Mouse (Mus musculus) megakaryocyte, adult 5-6 weeks (primary cell): ENCODE results near the gene Slc25a22. TPM values are rescaled to one million over a fixed set of nuclear protein-coding genes. Genes with fewer than 3 reads are reported as not detected.

ENCODE experiments used
- ATAC-seq: 2 replicates; pipeline ENCODE4 v1.8.0; 2016; ENCODE audit warnings: mild to moderate bottlenecking, inconsistent platforms; ENCODE audit not compliant: poor library complexity, severe bottlenecking
- total RNA-seq, 2 experiments: library from RNA; stranded (forward) in 1 of 2; stranded (reverse) in 1 of 2; fragments of 153-499, 151-499 nt in 1 of 2; fragments of 221-1000, 200-1000 nt in 1 of 2; gene quantifications; 2 replicates each; pipeline versions ENCODE4 v1.2.3 to v1.2.4; 2015 to 2017

Slc25a22 gene
- total RNA-seq, 2 experiments from 2014 or later: 3.2 to 14.6 TPM

- ATAC-seq: no peak
Observed at GRCm38 (mm10) chr7:141387807-141388486, 49.7 kb downstream of the Slc25a22 start.

- peak; percentile 70 for ATAC-seq
Observed at GRCm38 (mm10) chr7:141381068-141381835, 56.4 kb downstream of the Slc25a22 start.

Other genes starting within 250 kb of the Slc25a22 start
- gene Hras, start 243.9 kb downstream of the Slc25a22 start, total RNA-seq (2015): 29.0 and 40.0 TPM in 2 replicates
- 20.7 and 27.1 TPM in 2 replicates for gene Hras, start 243.9 kb downstream of the Slc25a22 start, total RNA-seq (2017)
- gene Lrrc56, start 243.7 kb downstream of the Slc25a22 start, total RNA-seq (2015): 2.1 and 2.2 TPM in 2 replicates
- gene Lrrc56, start 243.7 kb downstream of the Slc25a22 start, total RNA-seq (2017): 1.3 and 4.3 TPM in 2 replicates
- 0.36 TPM in 1 of 2 replicates, not detected in the other for gene Lmntd2, start 223.8 kb downstream of the Slc25a22 start, total RNA-seq (2015)
- 0.04 TPM in 1 of 2 replicates, not detected in the other for gene Lmntd2, start 223.8 kb downstream of the Slc25a22 start, total RNA-seq (2017)
- gene Rassf7, start 222.0 kb downstream of the Slc25a22 start, total RNA-seq (2015): 3.9 and 4.1 TPM in 2 replicates
- gene Rassf7, start 222.0 kb downstream of the Slc25a22 start, total RNA-seq (2017): 2.2 and 4.1 TPM in 2 replicates
- 42.8 and 48.9 TPM in 2 replicates for gene Phrf1, start 209.1 kb downstream of the Slc25a22 start, total RNA-seq (2015)
- gene Phrf1, start 209.1 kb downstream of the Slc25a22 start, total RNA-seq (2017): 48.7 and 63.5 TPM in 2 replicates
- gene Irf7, start 171.4 kb downstream of the Slc25a22 start, total RNA-seq (2015): 42.6 and 50.5 TPM in 2 replicates
- gene Irf7, start 171.4 kb downstream of the Slc25a22 start, total RNA-seq (2017): 60.6 and 65.6 TPM in 2 replicates
- not detected in 2 replicates for gene Cdhr5, start 161.1 kb downstream of the Slc25a22 start, total RNA-seq (2015)
- gene Cdhr5, start 161.1 kb downstream of the Slc25a22 start, total RNA-seq (2017): not detected in 2 replicates
- gene Sct, start 158.8 kb downstream of the Slc25a22 start, total RNA-seq (2015): not detected in 2 replicates
- gene Sct, start 158.8 kb downstream of the Slc25a22 start, total RNA-seq (2017): not detected in 2 replicates
- gene Drd4, start 145.9 kb downstream of the Slc25a22 start, total RNA-seq (2015): not detected in 2 replicates
- not detected in 2 replicates for gene Drd4, start 145.9 kb downstream of the Slc25a22 start, total RNA-seq (2017)
- gene Deaf1, start 110.2 kb downstream of the Slc25a22 start, total RNA-seq (2015): 36.1 and 36.5 TPM in 2 replicates
- gene Deaf1, start 110.2 kb downstream of the Slc25a22 start, total RNA-seq (2017): 11.4 and 14.6 TPM in 2 replicates
- 11.8 and 12.0 TPM in 2 replicates for gene Tmem80, start 110.2 kb downstream of the Slc25a22 start, total RNA-seq (2015)
- gene Tmem80, start 110.2 kb downstream of the Slc25a22 start, total RNA-seq (2017): 6.0 and 8.7 TPM in 2 replicates
- not detected in 2 replicates for gene Eps8l2, start 99.0 kb downstream of the Slc25a22 start, total RNA-seq (2015)
- gene Eps8l2, start 99.0 kb downstream of the Slc25a22 start, total RNA-seq (2017): not detected in 2 replicates
- gene Taldo1, start 45.7 kb downstream of the Slc25a22 start, total RNA-seq (2015): 197 and 213 TPM in 2 replicates
- gene Taldo1, start 45.7 kb downstream of the Slc25a22 start, total RNA-seq (2017): 795 and 884 TPM in 2 replicates
- gene Gatd1, start 23.8 kb downstream of the Slc25a22 start, total RNA-seq (2015): 22.8 and 26.4 TPM in 2 replicates
- gene Gatd1, start 23.8 kb downstream of the Slc25a22 start, total RNA-seq (2017): 12.9 and 13.1 TPM in 2 replicates
- gene Cend1, start 8.4 kb downstream of the Slc25a22 start, total RNA-seq (2015): 0.18 TPM in 1 of 2 replicates, not detected in the other
- not detected in 2 replicates for gene Cend1, start 8.4 kb downstream of the Slc25a22 start, total RNA-seq (2017)
- gene Pidd1, start 6.1 kb upstream of the Slc25a22 start, total RNA-seq (2015): 7.1 and 8.1 TPM in 2 replicates
- 6.1 and 10.5 TPM in 2 replicates for gene Pidd1, start 6.1 kb upstream of the Slc25a22 start, total RNA-seq (2017)
- gene Rplp2, start 9.5 kb upstream of the Slc25a22 start, total RNA-seq (2015): 1,660 and 1,825 TPM in 2 replicates
- 1,271 and 1,459 TPM in 2 replicates for gene Rplp2, start 9.5 kb upstream of the Slc25a22 start, total RNA-seq (2017)
- gene Pnpla2, start 17.3 kb upstream of the Slc25a22 start, total RNA-seq (2015): 31.2 and 34.5 TPM in 2 replicates
- gene Pnpla2, start 17.3 kb upstream of the Slc25a22 start, total RNA-seq (2017): 9.1 and 12.3 TPM in 2 replicates
- gene Cracr2b, start 23.2 kb upstream of the Slc25a22 start, total RNA-seq (2015): 1.6 and 1.8 TPM in 2 replicates
- gene Cracr2b, start 23.2 kb upstream of the Slc25a22 start, total RNA-seq (2017): 1.5 and 2.0 TPM in 2 replicates
- gene Cd151, start 29.5 kb upstream of the Slc25a22 start, total RNA-seq (2015): 13.3 and 16.8 TPM in 2 replicates
- gene Cd151, start 29.5 kb upstream of the Slc25a22 start, total RNA-seq (2017): 21.6 and 26.4 TPM in 2 replicates
- gene Polr2l, start 37.2 kb upstream of the Slc25a22 start, total RNA-seq (2015): 16.6 and 24.0 TPM in 2 replicates
- 17.9 and 27.6 TPM in 2 replicates for gene Polr2l, start 37.2 kb upstream of the Slc25a22 start, total RNA-seq (2017)
- 1.4 and 1.5 TPM in 2 replicates for gene Tspan4, start 37.3 kb upstream of the Slc25a22 start, total RNA-seq (2015)
- 1.9 and 3.3 TPM in 2 replicates for gene Tspan4, start 37.3 kb upstream of the Slc25a22 start, total RNA-seq (2017)
- gene Chid1, start 102.0 kb upstream of the Slc25a22 start, total RNA-seq (2015): 8.0 and 8.4 TPM in 2 replicates
- 28.3 and 43.5 TPM in 2 replicates for gene Chid1, start 102.0 kb upstream of the Slc25a22 start, total RNA-seq (2017)
- 42.0 and 48.3 TPM in 2 replicates for gene Ap2a2, start 124.3 kb upstream of the Slc25a22 start, total RNA-seq (2015)
- gene Ap2a2, start 124.3 kb upstream of the Slc25a22 start, total RNA-seq (2017): 61.8 and 75.5 TPM in 2 replicates
- 0.16 and 0.39 TPM in 2 replicates for gene Muc6, start 217.4 kb upstream of the Slc25a22 start, total RNA-seq (2015)
- gene Muc6, start 217.4 kb upstream of the Slc25a22 start, total RNA-seq (2017): 0.11 TPM in 1 of 2 replicates, not detected in the other